Mouse (Mus musculus) forelimb bud, embryonic 11.5 days (tissue): ENCODE measurements around the gene Ndufaf2.
A peak's percentile ranks its signal among the peaks of the same experiment; 100 is the strongest.

Experiments
- DNase-seq: peaks from one replicate; pipeline ENCODE4 v3.0.0-alpha.2; 2012; ENCODE audit warnings: low read depth, low spot score

The Ndufaf2 gene

DNA sequence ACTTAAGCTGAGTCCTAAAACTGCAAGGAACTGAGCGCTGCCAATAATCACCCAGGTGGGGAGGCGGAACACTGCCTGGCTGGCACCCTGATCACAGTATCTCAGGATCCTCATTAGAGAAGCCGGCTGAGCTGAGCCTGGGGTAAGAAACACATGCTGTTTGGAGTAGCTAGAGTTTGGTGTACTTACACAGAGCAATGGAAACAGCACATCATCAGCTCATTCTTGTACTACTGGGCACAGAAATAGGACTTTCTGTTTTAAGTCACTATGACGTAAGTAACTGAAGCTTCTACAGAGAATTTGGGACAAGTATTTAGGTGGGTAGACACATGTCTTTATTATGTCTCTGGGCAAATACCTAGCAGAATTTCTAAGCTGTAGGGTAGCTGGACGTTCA, 72.4 kb downstream of the Ndufaf2 start:
- DNase-seq: no peak

DNA sequence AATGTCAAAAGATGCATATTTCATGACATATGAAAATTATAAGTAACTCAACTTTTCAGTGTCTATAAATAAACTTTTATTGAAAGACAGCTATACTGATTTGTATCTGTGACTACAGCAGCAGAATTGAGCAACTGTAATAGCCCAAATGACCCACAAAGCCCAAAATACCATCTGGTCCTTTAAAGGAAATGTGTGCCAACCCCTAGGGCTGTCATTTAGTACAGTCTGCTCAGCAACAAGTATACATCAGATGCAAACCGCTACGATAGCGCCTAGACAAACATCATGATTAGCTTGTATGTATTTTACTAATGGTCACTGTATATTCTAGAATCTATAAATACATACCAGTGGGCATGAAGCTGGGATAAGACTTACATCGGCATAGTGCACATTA, 74.3 kb downstream of the Ndufaf2 start:
- no peak for DNase-seq

DNA sequence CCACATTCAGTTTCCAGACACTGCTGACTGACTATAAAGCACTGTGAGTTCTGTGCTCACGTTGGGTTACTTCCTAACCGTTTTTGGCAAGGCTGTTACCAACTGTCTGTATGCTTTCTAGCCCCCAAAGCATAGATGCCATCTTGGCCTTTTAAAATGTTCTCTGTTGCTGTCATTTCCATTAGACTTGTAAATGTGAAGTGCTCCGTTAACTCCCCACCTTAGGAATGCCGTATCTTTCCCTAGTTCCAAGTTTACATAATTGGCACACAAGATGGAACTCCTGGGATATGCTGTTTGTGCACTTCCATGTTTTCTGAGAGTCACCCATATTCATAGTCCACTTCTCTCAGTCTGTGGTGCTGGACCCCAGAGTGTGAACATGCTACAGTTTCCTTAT, 80.5 kb downstream of the Ndufaf2 start:
- no peak for DNase-seq

DNA sequence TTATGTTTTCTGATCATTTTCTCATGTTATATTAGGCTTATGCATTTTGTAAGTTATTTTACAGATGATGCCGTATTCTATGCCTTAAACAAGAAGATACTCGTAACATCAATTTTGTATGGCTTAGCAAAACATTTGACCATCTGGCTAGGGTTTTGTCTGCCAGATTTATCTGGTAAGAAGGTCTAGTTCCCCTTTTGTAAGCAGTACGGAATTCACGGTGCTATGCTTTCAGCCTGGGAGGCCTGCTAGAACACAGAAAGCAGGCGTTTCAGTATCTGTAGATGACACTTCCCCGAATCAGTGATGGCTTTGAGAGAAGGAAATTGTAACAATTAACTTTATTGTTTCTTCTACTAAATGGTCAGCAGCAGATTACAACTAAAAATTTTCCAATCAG, 80.9 kb downstream of the Ndufaf2 start:
- DNase-seq: no peak

DNA sequence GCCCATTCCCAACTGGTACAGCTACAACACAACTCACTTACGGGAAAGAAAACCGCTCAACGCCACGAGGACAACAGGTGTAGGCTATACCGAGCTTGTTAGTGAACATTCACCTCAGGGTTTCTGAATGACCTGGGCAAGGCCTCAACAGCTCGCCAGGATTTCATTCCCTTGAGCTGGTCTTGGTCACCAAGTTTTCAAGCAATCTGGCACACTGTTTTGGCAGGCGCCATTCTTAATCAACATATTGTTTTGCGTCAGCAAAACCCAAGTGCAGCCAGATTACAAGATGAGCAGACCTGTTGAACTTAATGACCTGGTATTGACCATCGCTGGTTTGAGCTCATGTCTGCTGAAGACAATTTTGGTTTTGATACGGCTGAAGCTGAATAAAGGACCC, 88.3 kb downstream of the Ndufaf2 start:
- no peak for DNase-seq

DNA sequence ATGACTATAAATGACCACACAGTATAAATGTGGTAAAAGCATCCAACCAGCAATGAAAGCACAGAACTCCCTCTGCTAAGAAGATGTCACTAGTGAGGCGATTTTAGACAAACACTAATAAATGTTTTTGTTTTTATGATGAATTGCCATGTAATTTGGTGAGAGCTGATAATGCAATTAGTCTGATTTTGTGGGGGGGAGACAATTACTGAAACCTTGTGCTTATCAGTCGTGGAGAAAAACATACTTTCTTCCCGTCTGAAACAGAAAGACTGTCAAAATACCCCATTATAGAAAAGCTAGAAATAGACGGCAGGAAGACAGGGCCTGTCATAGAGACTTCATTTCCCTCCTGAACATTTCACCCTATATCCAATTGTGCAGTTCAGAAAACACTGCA, 89.3 kb downstream of the Ndufaf2 start:
- DNase-seq: no peak

DNA sequence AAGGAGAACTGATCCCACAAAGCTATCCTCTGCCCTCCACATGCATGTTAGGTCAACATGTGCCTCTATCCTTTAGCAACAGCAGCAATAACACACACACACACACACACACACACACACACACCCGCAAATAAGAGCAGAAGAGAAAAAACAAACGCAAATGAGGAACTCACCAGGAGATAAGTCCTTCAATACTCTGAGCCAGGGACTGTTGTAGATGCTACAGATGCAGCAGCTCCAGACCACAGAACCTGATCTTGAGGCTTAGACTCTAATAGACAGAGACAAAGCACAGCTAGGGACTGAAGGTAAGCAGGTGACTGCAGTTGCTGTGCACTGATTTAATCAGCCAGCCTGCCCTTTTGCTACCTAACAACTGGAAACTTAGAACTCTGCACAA, 92.4 kb downstream of the Ndufaf2 start:
- no peak for DNase-seq

DNA sequence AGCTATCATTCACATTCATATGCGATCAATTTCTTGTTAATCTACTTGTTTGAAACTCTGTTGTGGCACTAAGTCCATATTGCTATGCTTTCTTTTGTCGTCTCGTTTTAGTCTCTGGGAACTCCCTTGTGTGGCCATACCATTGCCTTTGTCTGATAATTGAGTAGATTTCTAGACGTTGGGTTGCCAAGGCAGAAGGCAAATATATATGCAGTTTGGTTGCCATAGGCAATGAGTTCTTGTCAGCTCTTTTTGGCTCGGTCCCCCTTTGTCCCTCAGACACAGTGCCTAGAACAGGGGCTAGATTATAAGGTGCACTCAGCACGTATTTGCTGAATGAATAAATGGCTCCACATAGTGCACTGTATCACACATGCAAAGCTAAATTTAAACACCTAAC, 94.1 kb downstream of the Ndufaf2 start:
- DNase-seq: no peak

DNA sequence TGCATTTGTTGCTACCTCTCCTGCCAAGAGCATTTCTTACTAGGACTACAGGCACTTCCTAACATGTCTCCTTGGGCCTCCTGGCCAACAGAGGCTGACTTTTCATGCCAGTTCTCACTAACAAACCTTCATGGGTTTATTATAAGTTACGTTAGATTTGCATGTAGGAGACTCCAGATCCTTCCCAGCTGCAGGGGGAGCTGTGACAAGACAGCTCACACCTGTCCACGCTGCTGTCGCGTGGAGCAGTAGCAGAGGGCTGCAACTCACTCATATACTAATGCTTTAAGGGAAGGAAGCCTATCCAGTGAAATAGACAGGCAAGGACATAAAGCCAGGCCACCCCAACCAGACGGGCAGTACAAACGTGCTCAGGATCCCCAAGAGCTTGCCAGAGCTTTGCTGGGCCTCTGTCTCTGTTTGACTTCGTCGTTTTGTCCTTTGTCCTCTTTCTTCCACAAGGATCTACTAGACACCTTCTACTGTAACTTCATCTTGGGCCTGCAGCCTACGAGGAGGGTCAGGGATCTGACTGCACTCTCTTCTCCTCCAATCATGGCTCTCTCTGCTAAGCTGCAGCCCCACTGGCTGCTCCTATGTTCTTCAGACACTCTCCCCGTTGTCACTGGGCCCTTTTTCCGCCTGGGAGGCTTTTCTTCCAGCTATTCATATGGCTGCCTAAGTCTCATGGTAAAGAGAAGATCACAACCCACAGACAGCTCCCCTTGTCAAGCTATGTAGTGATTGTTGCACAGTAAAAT, 94.9 kb downstream of the Ndufaf2 start:
- no peak for DNase-seq

DNA sequence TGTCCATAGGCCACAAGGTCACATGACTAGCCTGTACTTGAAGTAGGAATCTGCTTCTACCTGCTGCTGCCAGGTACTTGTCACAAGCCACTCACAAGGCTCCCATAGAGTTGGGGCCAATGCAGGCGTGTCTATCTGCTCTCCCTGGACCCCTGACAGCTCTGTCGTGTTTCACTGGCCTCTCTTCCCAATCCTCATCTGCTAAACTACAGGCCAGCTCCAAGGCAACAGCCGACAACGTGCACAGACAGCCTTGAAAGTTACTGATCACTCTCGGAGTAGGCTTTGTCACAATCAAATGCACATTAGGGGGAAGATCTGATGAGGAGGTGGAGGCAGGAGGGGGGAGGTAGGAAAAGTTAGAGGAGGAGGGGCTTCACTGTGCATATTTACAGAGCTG, 95.5 kb downstream of the Ndufaf2 start:
- DNase-seq: no peak

DNA sequence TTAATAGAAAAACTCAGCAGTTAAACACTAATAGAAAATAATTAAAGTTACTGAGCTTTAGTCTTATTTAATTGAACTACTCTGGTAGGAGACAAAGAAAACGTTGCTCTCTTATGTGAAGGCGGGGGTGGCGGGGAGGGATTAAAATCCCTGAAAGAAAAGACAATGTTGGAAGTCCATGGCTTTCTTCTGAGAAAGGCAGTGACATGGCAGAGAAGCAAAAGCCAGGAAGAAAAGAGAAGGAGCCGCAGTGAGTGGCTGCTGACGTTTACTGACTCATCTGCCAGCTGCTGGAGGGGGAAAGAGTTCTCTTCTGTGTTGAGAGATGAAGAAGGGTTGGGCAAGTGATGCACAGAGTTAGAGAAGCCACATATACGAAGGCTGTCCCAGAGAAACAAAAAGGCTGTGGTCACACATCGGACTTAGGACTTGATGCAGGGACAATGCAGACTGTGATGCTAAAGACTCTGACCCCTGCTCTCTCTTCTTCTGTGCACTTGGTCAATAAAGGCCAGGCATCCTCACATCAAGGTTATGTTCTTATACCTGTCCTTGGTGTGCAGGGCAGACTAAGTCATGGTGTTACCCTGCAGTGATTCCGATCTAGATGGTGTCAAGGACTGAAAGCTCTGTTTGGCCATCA, 97.4 kb downstream of the Ndufaf2 start:
- no peak for DNase-seq

DNA sequence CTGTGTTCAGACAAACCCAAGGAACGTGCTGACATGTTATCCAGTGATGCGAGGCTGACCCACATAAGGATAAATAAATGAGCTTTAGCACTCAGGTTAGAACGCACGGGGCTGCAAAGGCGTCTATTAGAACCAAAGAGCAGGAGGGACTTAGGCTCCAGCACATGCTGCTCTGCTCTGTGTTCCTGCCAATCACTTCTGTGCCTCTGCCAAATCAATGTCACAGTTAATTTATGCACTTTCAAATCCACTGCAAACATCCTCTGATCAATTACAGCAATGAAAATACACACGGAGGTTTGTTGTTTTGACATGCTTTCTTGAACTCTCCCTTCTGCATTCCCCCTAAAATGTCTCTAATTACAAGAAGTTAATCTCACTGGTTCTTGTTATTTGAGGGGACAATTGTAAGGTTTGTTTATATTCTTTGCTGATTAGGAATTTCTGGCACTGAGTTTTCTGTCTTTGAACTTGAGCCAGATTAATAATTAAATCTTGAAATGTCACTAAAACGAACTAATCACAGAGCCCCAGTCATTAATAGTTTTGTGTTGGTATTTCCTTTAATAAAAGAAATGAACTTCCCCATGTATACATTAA, 98.0 kb downstream of the Ndufaf2 start:
- no peak for DNase-seq

DNA sequence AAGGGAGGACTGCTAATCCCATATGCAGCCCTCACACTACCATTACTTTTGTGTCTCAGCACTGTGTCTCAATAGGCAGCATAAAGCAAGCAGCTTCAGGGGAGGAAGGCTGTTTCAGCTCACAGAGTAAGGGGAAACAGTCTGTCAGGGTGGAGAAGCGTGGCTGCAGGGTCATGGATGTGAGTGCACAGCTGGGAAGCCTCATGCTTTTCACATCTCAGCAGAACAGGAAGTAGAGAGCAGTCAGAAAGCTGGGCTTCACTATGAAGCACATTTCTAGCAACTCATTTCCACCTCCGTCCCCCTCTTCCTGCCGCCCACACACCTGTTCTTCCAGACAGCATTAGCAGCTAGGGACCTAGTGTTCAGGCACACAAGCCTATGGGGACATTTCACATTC, 101.5 kb downstream of the Ndufaf2 start:
- DNase-seq: no peak

DNA sequence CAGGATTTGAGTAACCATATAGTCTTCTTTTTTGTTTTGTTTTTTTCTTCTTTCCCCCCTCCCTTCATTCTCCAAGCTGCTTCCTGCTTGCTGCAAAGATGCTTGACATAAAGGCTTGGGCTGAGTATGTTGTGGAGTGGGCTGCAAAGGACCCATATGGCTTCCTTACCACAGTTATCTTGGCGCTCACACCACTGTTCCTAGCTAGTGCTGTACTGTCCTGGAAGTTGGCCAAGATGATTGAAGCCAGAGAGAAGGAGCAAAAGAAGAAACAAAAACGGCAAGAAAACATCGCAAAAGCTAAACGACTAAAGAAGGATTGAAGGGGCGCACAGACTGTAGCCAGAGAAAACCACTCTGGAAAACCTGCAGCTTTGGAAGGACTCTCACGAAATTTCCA, 111.1 kb downstream of the Ndufaf2 start:
- DNase-seq: no peak

DNA sequence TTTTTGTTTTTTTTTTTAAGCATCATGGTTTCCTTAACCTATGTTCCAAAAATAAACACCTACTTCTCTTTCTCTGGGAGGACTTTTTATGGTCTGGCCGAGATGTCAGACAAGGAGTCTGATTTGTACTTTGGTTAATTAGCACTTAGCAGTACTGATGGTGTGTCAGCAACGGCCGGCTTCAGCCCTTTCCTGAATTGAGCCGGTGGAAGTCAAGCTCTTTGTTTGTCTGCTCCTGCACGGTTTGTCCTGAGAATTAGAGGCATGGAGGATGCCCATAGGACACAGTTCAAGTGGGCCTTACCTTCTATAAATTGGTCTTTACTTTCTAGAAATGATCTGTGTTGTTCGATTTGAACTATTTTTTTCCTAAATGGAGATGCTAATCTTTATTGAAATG, 111.5 kb downstream of the Ndufaf2 start:
- DNase-seq: no peak

DNA sequence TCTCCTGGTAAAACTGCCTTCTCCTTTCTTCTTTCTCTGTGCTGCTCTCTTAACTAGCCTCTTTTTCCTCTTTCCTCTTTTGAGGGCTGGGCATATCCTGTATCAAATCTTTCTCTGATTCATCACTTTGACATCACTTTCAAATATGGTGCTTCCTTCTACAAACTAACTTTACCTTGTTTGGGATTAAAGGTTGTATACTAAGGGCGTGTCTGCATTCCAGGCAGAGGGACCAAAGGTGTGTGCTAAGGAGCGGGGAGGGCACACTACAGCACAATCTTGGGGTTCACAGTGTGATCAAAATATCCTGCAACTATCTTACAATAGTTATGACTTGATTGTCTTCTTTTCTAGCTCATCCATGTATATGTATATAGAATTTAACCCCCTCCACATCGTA, 112.4 kb downstream of the Ndufaf2 start:
- no peak for DNase-seq

DNA sequence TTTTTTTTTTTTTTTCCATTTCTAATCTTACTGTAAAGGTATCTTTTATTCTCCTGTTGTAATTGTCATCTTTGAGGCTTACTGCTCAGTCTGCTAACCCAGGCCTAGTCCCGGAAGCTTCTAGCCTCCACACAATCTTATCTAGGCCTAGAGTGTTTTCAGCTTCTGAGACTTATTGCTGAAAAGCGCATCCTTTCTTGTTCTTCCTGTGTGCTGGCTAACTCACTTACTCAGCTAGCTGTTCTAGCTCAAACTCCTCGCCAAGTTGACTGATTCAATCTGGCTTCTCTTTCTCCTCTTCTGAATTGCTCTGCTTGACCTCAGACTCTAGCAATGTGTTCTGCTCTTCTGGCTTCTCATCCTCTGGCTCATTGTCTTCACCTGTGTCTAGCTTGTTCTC, 112.8 kb downstream of the Ndufaf2 start:
- DNase-seq: no peak

DNA sequence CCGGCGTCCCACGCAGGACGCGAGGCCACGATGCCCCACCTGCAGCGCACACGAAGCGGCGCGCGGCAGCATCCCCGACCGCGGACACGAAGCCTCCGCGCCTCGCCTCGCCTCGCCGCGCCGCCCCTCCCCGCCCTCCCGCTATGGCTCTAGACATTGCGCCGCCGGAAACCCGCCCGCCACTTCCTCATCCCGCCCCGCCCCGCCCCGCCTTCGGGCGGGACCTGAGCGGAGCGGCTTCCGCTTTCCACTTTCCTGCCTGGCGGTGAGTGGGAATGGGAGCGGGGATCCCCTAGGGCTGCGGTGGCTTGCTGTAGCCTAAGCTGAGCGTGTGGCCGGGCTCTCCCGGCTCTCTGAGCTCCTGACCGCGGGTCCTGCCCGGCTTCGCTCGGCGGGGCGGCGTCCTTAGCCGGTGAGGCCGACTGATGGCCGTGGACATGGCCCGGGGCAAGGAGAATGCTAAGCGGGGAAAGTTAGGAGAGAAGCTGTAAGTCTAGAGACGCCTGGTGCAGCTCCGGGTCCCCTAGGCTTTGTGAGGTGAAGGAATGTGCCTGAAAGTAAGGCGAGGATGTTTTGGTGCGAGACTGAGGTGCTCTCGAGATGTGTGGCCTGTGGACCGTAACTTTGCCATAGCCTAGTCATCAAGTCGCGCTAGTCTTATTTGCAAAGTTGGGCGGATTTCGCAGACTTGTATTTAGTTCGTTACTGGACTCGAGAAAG, 114.0 kb downstream of the Ndufaf2 start, which contains the start of gene Smim15:
Smim15 (plus strand) TSS at position 225 of the 720 bp plus-strand sequence.
- peak; percentile 83 for DNase-seq

DNA sequence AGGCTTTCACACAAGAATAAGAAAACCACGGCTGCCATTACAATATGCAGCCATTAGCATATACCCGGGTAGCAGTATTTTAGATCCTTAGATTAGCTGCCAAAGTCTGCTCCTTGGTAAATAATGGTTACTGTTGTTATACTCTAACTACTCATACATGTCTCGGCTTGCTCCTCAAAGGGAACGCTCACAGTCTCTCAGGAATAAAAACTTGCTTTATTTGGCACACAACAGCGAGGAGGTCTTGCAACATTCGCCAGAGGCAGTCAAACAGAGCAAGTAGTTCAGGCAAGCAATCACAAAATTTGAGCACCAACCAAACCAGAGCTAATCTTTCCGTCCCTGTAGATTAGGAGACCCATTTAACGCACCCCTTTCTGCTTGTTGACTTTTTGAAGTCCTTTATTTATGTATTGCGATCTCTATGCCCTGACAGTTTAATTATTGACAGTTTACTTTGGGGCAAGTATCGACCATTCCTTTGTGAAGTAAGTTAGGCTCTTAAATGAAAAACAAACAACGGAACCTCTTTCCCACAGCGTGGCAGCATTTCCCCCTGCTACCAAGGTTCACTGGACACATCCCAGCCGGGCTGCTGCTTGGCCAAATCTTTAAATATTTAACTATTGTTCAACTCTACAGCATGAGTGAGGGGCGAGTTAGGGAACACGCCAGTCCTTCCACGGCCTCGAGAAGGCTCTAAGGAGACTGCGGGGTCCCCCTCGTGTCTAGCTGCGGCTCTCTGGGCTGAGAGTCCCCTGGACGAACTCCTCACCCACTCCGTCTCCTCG, 114.8 kb downstream of the Ndufaf2 start:
- peak; percentile 21 for DNase-seq

DNA sequence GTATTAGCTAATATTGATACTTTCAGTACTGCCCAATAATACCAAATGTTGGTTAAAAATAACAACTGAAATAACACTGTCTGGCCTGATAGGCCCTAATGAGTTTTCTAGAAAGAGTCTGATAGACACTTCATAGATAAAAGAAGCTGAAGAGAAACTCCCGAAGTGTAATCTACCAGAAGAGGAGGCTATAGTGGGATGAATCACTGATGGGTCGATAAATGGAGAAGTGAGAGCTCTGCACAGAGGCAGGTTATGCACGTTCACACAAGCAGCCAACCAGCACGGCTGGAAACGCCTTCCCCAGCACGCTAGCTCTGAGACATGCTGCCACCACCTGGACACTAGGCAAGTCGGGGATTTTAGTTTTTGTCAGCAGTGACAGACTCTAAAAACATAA, 117.1 kb downstream of the Ndufaf2 start:
- peak; percentile 63 for DNase-seq

DNA sequence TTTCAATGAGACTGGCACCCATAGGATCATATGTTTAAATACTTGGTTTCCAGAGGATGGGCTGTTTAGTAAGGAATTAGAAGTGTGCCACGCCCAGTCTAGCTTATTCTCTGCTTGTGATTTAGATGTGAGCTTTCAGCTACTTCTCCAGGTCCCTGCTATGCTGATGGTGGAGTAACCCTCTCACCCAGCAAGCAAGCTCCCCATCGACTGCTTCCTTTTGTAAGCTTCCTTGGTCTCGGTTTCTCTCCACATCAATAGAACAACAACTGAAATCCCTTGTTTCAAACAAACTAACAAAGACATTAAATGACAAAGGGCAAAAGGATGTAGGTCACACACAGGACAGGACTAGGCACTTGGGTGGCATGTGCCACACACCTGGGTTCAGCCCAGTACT, 118.0 kb downstream of the Ndufaf2 start:
- no peak for DNase-seq

DNA sequence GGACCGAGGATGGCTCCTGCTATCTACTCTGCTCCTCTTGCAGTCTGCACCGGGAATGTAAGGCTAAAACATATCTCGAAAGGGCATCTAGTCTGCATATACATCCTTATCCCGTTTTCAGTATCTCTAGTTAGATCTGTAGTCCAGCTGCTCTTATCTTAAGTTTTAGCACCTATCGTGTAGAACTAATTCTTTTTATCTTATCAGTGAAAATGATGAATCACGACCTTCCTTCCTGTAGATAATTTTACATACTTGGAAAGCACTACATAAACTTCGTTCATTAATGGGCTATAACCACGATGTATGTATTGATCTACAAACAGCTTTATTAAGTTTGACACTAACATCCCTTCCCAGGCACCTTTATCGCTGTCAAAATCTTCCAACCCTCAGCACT, 118.5 kb downstream of the Ndufaf2 start:
- no peak for DNase-seq
